Mouse (Mus musculus) frontal cortex, postnatal 14 days (tissue): Measurements from ENCODE around the gene Tnfrsf14.

Experiments
- DNase-seq, 2 experiments: peaks; one replicate each; pipeline ENCODE4 v3.0.0; 2022; ENCODE audit warnings: low spot score in 2 of 2

The Tnfrsf14 gene

DNA sequence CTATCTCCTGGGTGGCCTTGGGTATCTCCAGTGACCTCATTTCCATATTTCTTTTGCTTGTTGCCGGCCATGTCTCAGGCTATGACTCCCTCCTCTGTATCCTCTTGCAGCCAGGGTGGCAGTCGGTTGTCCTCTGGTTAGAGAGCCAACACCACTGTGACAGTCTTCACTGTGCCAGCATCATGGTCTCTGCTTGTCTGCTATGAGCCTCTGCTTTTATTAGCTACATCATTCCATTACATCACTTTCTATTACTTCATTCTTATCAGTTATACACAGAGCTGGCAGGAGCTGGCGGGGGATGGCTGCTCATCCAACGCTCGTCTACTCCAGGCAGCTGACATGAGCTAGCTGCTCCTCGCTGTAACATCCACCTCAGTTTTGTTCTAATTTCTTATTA, 47.6 kb downstream of the Tnfrsf14 start:
- no peak for DNase-seq

- peak; percentile 76 to 87 for DNase-seq
Observed at GRCm38 (mm10) chr4:154877864-154878548, 50.4 kb downstream of the Tnfrsf14 start.

DNA sequence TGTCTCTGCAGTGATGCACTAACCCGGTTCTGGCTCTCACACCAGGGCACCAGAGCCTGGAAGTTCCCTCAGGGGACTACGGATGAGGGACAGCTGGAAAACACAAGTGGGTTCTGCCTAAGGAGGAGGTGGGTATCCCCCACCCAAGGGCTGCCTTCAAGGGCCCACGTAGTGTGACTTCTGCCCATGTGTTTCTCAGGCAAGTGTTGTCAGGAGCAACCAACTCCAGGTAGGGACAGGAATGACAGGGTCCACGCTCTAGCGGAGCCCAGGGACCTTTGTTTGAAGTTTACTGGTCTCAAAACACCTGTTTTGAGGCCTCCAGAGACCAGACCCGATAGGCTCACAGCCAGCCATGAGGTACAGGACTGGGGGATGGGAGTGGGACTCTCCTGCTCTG, 55.2 kb downstream of the Tnfrsf14 start:
- DNase-seq: no peak
